Mouse (Mus musculus) adipocyte (in vitro differentiated cells): ENCODE data around the gene Pwp2.
A peak's percentile ranks its signal among the peaks of the same experiment; 100 is the strongest.
"Not testable (repeated sequence)": the region's sequence is repeated elsewhere in the genome, so short reads cannot be mapped to it uniquely, and the experiment has no call there.

ENCODE experiments used
- DNase-seq: peaks from one replicate; pipeline ENCODE4 v3.0.0-alpha.2; 2016; ENCODE audit warnings: low spot score

Gene Pwp2

GRCm38 (mm10) chr10:78184531-78185380, at the start of gene Pwp2:
TSS of gene Pwp2 (minus strand) at chr10:78185149.
- peak; percentile 95 for DNase-seq

- peak; percentile 44 for DNase-seq
Measured at GRCm38 (mm10) chr10:78233756-78234155, 48.8 kb upstream of the Pwp2 start.

GRCm38 (mm10) chr10:78233161-78233560, 48.2 kb upstream of the Pwp2 start:
- no peak for DNase-seq

GRCm38 (mm10) chr10:78232301-78232980, 47.5 kb upstream of the Pwp2 start:
- DNase-seq = no peak

- no peak for DNase-seq
Measured at GRCm38 (mm10) chr10:78228560-78228928, 43.6 kb upstream of the Pwp2 start.

- peak; percentile 13 for DNase-seq
Measured at GRCm38 (mm10) chr10:78227875-78228559, 43.1 kb upstream of the Pwp2 start.

GRCm38 (mm10) chr10:78224136-78224535, 39.2 kb upstream of the Pwp2 start:
- DNase-seq = no peak

GRCm38 (mm10) chr10:78222908-78223307, 38.0 kb upstream of the Pwp2 start:
- DNase-seq = peak; percentile 36

- no peak for DNase-seq
Measured at GRCm38 (mm10) chr10:78221315-78221714, 36.4 kb upstream of the Pwp2 start.

- no peak for DNase-seq
Measured at GRCm38 (mm10) chr10:78219528-78219927, 34.6 kb upstream of the Pwp2 start.

GRCm38 (mm10) chr10:78218576-78218975, 33.6 kb upstream of the Pwp2 start:
- DNase-seq = no peak

- no peak for DNase-seq
Measured at GRCm38 (mm10) chr10:78216376-78217083, 31.6 kb upstream of the Pwp2 start.

GRCm38 (mm10) chr10:78214371-78214770, 29.4 kb upstream of the Pwp2 start:
- DNase-seq = no peak

- no peak for DNase-seq
Measured at GRCm38 (mm10) chr10:78211311-78211710, 26.4 kb upstream of the Pwp2 start.

GRCm38 (mm10) chr10:78201182-78201581, 16.2 kb upstream of the Pwp2 start:
- DNase-seq = no peak

GRCm38 (mm10) chr10:78192933-78193332, 8.0 kb upstream of the Pwp2 start:
- no peak for DNase-seq

- not testable (repeated sequence) for DNase-seq
Measured at GRCm38 (mm10) chr10:78186076-78186475, 1.1 kb upstream of the Pwp2 start.

- no peak for DNase-seq
Measured at GRCm38 (mm10) chr10:78185381-78185725, 404 bp upstream of the Pwp2 start.

GRCm38 (mm10) chr10:78183577-78183976, 1.4 kb downstream of the Pwp2 start:
- no peak for DNase-seq

GRCm38 (mm10) chr10:78182321-78182720, 2.6 kb downstream of the Pwp2 start:
- DNase-seq = no peak

GRCm38 (mm10) chr10:78174474-78174873, 10.5 kb downstream of the Pwp2 start:
- no peak for DNase-seq

- no peak for DNase-seq
Measured at GRCm38 (mm10) chr10:78171581-78171980, 13.4 kb downstream of the Pwp2 start.
